Mouse (Mus musculus): Measurements from ENCODE around the gene Nhlrc4.

Nhlrc4 gene

GRCm38 (mm10) chr17:25919786-25920642 lies 24.7 kb downstream of the Nhlrc4 start:
- peak; percentile 100 for DNase-seq

GRCm38 (mm10) chr17:25919144-25919785 lies 25.5 kb downstream of the Nhlrc4 start, which contains the start of gene Rab40c:
Gene Rab40c, minus strand, starts transcription at chr17:25919727.
- peak in 1 of 2 experiments; percentile 76 for DNase-seq

GRCm38 (mm10) chr17:25918037-25918750 lies 26.6 kb downstream of the Nhlrc4 start:
- DNase-seq, result no peak

GRCm38 (mm10) chr17:25916931-25917647 lies 27.7 kb downstream of the Nhlrc4 start:
- no peak for DNase-seq

- no peak for DNase-seq
Observed at GRCm38 (mm10) chr17:25914295-25914694, 30.5 kb downstream of the Nhlrc4 start.

GRCm38 (mm10) chr17:25913877-25914275 lies 30.9 kb downstream of the Nhlrc4 start:
- DNase-seq, result no peak

GRCm38 (mm10) chr17:25913186-25913876 lies 31.4 kb downstream of the Nhlrc4 start:
- peak in 1 of 2 experiments; percentile 17 for DNase-seq

- no peak for DNase-seq
Observed at GRCm38 (mm10) chr17:25911816-25912215, 32.9 kb downstream of the Nhlrc4 start.

GRCm38 (mm10) chr17:25907640-25908039 lies 37.1 kb downstream of the Nhlrc4 start:
- no peak for DNase-seq

GRCm38 (mm10) chr17:25903061-25903460 lies 41.7 kb downstream of the Nhlrc4 start:
- no peak for DNase-seq

GRCm38 (mm10) chr17:25900193-25900592 lies 44.6 kb downstream of the Nhlrc4 start:
- DNase-seq, result no peak

- peak in 1 of 2 experiments; percentile 30 for DNase-seq
Observed at GRCm38 (mm10) chr17:25895891-25896290, 48.9 kb downstream of the Nhlrc4 start.

- peak; percentile 70 to 77 for DNase-seq
Observed at GRCm38 (mm10) chr17:25895415-25895814, 49.3 kb downstream of the Nhlrc4 start.

- peak; percentile 76 to 83 for DNase-seq
Observed at GRCm38 (mm10) chr17:25893975-25894617, 50.7 kb downstream of the Nhlrc4 start.

All from kidney, postnatal 4 days (tissue).